Mouse (Mus musculus) heart, adult 2 months (tissue): ENCODE data around the gene Hdac5. TPM values are rescaled to one million over a fixed set of nuclear protein-coding genes. Genes with fewer than 3 reads are reported as not detected.

Experiments used
- DNase-seq, 2 experiments: peaks; one replicate each; pipeline ENCODE4 v3.0.0; 2021
- H3K27ac ChIP-seq: fragments of 200-600 bp; 2 replicates; pipeline ENCODE4 v1.8.1; 2022
- H3K27me3 ChIP-seq: fragments of 200-500 bp; 2 replicates; pipeline ENCODE4 v1.6.1; 2012; ENCODE audit warnings: mild to moderate bottlenecking, low read length, inconsistent platforms, mixed read lengths; ENCODE audit not compliant: control insufficient read depth, insufficient read depth
- H3K36me3 ChIP-seq: fragments of 200-500 bp; 2 replicates; pipeline ENCODE4 v1.6.1; 2012; ENCODE audit warnings: low read length, inconsistent platforms; ENCODE audit not compliant: control insufficient read depth, insufficient read depth
- H3K4me1 ChIP-seq: fragments of 200-500 bp; 2 replicates; pipeline ENCODE4 v1.6.1; 2011; ENCODE audit warnings: low read length; ENCODE audit not compliant: control insufficient read depth, insufficient read depth
- H3K4me3 ChIP-seq: fragments of 200-600 bp; 2 replicates; pipeline ENCODE4 v1.8.1; 2022
- H3K79me2 ChIP-seq: fragments of 200-500 bp; replicated peaks from 2 replicates; pipeline ENCODE4 v1.6.1; 2012; ENCODE audit warnings: mild to moderate bottlenecking, inconsistent platforms, low read length, moderate library complexity, mixed read lengths; ENCODE audit not compliant: control insufficient read depth, insufficient read depth
- H3K9ac ChIP-seq: fragments of 200-500 bp; 2 replicates; pipeline ENCODE4 v1.6.1; 2012; ENCODE audit warnings: low read depth, mild to moderate bottlenecking, control low read depth, inconsistent platforms, low read length, mixed read lengths
- CTCF ChIP-seq: fragments of 200-600 bp; IDR thresholded peaks from 2 replicates; pipeline ENCODE4 v1.8.1; 2022; ENCODE audit warnings: antibody characterized with exemption, mild to moderate bottlenecking, moderate library complexity
- EP300 ChIP-seq: fragments of 200-500 bp; IDR thresholded peaks from 2 replicates; pipeline ENCODE4 v1.6.1; 2011; ENCODE audit warnings: low read depth, low read length, control low read depth; ENCODE audit not compliant: insufficient read depth
- POLR2A ChIP-seq: fragments of 200-500 bp; IDR thresholded peaks from 2 replicates; pipeline ENCODE4 v1.6.1; 2011; ENCODE audit warnings: mild to moderate bottlenecking, low read depth, low read length, control low read depth; ENCODE audit not compliant: insufficient read depth
- WGBS: fragments of 180-500 bp; shearing (Covaris S2); methylation state at CpG from one replicate; pipeline ENCODE4 v1.1.7; 2018; 5-methylcytosine and 5-hydroxymethylcytosine counted together
- intact Hi-C: fragments of 180-260 bp; cut with DNase I; formaldehyde crosslinking; loops from one replicate; pipeline ENCODE4 v1.15.1; 2025
- polyA plus RNA-seq: library from polyadenylated mRNA; depleted of rRNA; stranded (reverse); fragments of >200 nt; gene quantifications from 2 replicates; pipeline ENCODE4 v1.2.3, GENCODE M21; 2012
- total RNA-seq, 2 experiments: library from RNA; stranded (reverse); gene quantifications; 2 replicates each; pipeline ENCODE4 v1.2.3; 2021

Gene Hdac5
- total and polyA plus RNA-seq, 3 experiments: 92.6 to 137 (median 113) TPM

- peak overlapping the region; percentile 92 for H3K27ac ChIP-seq
- 29% methylated on average over 10 of the region's 10 CpGs for WGBS
- H3K9ac ChIP-seq: no peak overlapping the region; the same call in 1 of the 2 replicates
- no peak overlapping the region for H3K4me3 ChIP-seq
- H3K79me2 ChIP-seq: peaks cover 5% of the 10 kb centered on the region
- intact Hi-C loops: no loop called here
- H3K27me3 ChIP-seq: no peaks in the 10 kb centered on the region
- peak; percentile 10 to 36 for DNase-seq
- TF ChIP-seq POLR2A (no peak), CTCF (no peak), EP300 (no peak)
- peaks cover 3% of the 10 kb centered on the region; the same call in 1 of the 2 replicates for H3K36me3 ChIP-seq
- H3K4me1 ChIP-seq: peaks cover 49% of the 10 kb centered on the region
Measured at GRCm38 (mm10) chr11:102214430-102215156, 15.4 kb downstream of the Hdac5 start.

- Histone ChIP-seq H3K4me1 (peaks cover 50% of the 10 kb centered on the region), H3K27me3 (no peaks in the 10 kb centered on the region), H3K36me3 (peaks cover 3% of the 10 kb centered on the region; the same call in 1 of the 2 replicates), H3K4me3 (no peak overlapping the region), H3K9ac (0 out of 2 replicates have a peak overlapping the region, but pooled peaks have one; percentile 2), H3K79me2 (peaks cover 7% of the 10 kb centered on the region), H3K27ac (peak overlapping the region; percentile 37)
- DNase-seq: peak; percentile 57 to 67
- intact Hi-C loops: no loop called here
- TF ChIP-seq EP300 (no peak), CTCF (no peak), POLR2A (no peak)
- 48% methylated on average over 18 of the region's 18 CpGs for WGBS
Measured at GRCm38 (mm10) chr11:102211936-102212341, 18.0 kb downstream of the Hdac5 start.

GRCm38 (mm10) chr11:102211011-102211410 lies 19.0 kb downstream of the Hdac5 start:
- intact Hi-C loops: no loop called here
- no peak for TF ChIP-seq POLR2A
- TF ChIP-seq EP300: no peak
- no peak overlapping the region for H3K9ac ChIP-seq
- H3K27ac ChIP-seq: peak overlapping the region; percentile 37
- DNase-seq: peak in 1 of 2 experiments; percentile 17
- H3K4me3 ChIP-seq: no peak overlapping the region
- 66% methylated on average over 5 of the region's 5 CpGs for WGBS
- H3K79me2 ChIP-seq: peaks cover 11% of the 10 kb centered on the region
- H3K27me3 ChIP-seq: no peaks in the 10 kb centered on the region
- H3K36me3 ChIP-seq: peaks cover 3% of the 10 kb centered on the region; the same call in 1 of the 2 replicates
- H3K4me1 ChIP-seq: peaks cover 45% of the 10 kb centered on the region

DNA sequence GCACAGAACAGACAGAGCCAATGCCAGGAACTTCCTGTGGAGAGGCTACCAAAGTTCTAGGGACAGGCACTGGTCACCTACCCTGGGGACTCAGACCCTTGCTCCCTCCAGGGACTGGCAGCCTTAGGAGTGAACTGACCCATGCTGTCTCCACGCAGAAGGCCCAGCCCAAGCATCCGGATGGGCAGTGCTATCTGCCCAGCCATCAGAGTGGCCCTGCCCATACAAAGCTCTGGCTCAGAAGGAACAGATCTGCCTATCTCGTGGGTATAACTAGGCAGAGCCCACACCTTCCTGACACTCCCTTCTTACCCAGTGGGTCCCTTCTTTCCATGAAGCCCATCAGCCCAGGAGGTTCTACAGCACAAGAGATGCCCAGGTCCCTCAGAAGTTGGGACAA lies 19.8 kb downstream of the Hdac5 start:
- intact Hi-C loops: loop anchor here (1.0 kb wide), 1 partner anchor 14 kb away; no protein-coding TSS in a partner anchor
- H3K4me3 ChIP-seq: no peak overlapping the region
- WGBS: 28% methylated on average over 3 of the region's 3 CpGs
- TF ChIP-seq POLR2A (no peak), CTCF (no peak), EP300 (no peak)
- peaks cover 1% of the 10 kb centered on the region; the same call in 1 of the 2 replicates for H3K36me3 ChIP-seq
- peak; percentile 15 to 27 for DNase-seq
- peak overlapping the region; percentile 53 for H3K27ac ChIP-seq
- peaks cover 11% of the 10 kb centered on the region for H3K79me2 ChIP-seq
- H3K4me1 ChIP-seq: peaks cover 38% of the 10 kb centered on the region
- no peak overlapping the region for H3K9ac ChIP-seq
- no peaks in the 10 kb centered on the region for H3K27me3 ChIP-seq

- Histone ChIP-seq H3K27ac (peak overlapping the region; percentile 53), H3K4me3 (no peak overlapping the region), H3K27me3 (no peaks in the 10 kb centered on the region), H3K36me3 (peaks cover 1% of the 10 kb centered on the region; the same call in 1 of the 2 replicates), H3K4me1 (peaks cover 35% of the 10 kb centered on the region), H3K9ac (no peak overlapping the region), H3K79me2 (peaks cover 11% of the 10 kb centered on the region)
- no peak for TF ChIP-seq POLR2A
- TF ChIP-seq EP300: 0 out of 2 replicates have a peak, but pooled peaks have one; percentile 58
- TF ChIP-seq CTCF: peak; percentile 78
- 10% methylated on average over 2 of the region's 2 CpGs for WGBS
- intact Hi-C loops: loop anchor here (1.0 to 2.0 kb wide), 2 partner anchors 15 to 19 kb away; no protein-coding TSS in a partner anchor
- DNase-seq: peak; percentile 45 to 46
Measured at GRCm38 (mm10) chr11:102209742-102210141, 20.2 kb downstream of the Hdac5 start.

GRCm38 (mm10) chr11:102208846-102209245 lies 21.1 kb downstream of the Hdac5 start:
- Histone ChIP-seq H3K4me1 (peaks cover 30% of the 10 kb centered on the region), H3K36me3 (0 out of 2 replicates have a peak, but pooled peaks cover 1% of the 10 kb centered on the region), H3K9ac (no peak overlapping the region), H3K27ac (no peak overlapping the region; the same call in 1 of the 2 replicates), H3K27me3 (no peaks in the 10 kb centered on the region), H3K4me3 (no peak overlapping the region), H3K79me2 (peaks cover 11% of the 10 kb centered on the region)
- intact Hi-C loops: loop anchor here (2.0 kb wide), 1 partner anchor 18 kb away; no protein-coding TSS in a partner anchor
- peak in 1 of 2 experiments; percentile 18 for DNase-seq
- TF ChIP-seq POLR2A (no peak), CTCF (no peak), EP300 (no peak)
- WGBS: 19% methylated on average over 4 of the region's 4 CpGs
